Mouse (Mus musculus) ovary, adult 2 months (tissue): Measurements from ENCODE around the gene Nags. TPM values are rescaled to one million over a fixed set of nuclear protein-coding genes. Genes with fewer than 3 reads are reported as not detected.

ENCODE experiments used
- polyA plus RNA-seq: library from polyadenylated mRNA; depleted of rRNA; stranded (reverse); fragments of >200 nt; gene quantifications from 2 replicates; pipeline ENCODE4 v1.2.3, GENCODE M21; 2012; rRNA removed

Nags gene
- polyA plus RNA-seq: 3.6 and 3.7 TPM in 2 replicates

DNA sequence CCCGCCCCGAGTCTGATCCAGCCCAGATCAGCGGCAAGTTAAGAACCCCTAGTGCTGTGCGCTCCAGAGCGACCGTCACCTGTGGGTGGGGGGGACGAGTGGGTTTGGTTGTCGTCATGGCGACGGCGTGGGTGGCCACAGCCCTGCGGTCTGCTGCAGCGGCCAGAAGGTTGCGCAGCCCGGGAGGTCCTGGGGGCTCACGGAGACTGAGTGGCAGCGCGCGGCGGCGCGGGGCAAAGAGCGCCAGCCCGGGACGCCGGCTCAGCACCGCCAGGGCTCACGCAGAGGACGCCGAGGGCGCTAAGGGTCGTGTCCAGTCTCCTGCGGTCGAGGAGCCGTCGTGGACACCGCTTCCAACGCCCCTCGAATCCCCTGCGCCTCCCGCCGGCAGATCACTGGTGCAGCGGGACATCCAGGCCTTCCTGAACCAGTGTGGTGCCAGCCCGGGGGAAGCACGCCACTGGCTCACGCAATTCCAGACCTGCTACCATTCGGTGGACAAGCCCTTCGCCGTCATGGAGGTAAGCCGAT, at the start of gene Nags:
Gene Nags, plus strand, starts transcription at position 43 of the 531 bp plus-strand sequence.

DNA sequence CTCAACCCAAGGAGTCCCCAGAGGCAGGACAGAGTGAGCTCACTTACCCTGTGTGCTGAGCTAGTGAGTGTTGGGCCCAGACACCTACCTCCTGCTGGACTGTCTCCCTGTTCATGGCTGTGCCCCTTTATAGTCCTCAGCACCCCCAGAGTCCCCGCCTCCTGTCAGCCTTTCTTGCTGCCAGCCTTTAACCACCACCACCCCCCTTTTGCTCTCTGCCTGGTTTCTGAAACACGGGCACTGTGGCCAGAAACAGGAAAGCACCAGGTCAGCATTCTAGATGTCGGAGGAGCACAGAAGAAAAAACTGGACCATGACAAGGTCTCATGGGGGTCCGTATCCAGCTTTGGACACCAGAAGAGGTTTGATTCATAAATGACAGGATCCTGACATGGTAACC, 44.1 kb upstream of the Nags start, which contains the start of gene Ppy:
Gene Ppy, minus strand, starts transcription at position 101 of the 400 bp plus-strand sequence.

DNA sequence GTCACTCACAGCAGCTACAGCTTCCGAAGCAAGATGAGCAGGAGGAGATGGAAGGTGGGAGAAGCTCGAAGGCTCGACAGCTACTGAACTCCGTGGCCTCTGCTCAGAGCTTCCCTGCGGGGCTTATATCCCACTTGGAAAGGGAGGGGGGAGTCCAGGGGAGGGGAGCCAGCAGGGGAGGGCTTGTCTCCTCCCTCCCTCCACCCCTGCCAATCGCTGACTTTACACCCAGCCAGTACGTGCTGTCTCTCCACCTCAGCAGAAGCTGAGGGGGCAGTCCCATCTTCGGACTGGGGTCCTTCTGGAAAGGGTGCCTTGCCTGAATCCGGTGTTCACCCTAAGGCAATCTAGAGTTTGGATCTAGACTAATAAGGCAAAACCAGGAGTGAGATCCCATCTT, 37.6 kb upstream of the Nags start, which contains the start of gene Pyy:
Gene Pyy, minus strand, starts transcription at position 101 of the 400 bp plus-strand sequence.

DNA sequence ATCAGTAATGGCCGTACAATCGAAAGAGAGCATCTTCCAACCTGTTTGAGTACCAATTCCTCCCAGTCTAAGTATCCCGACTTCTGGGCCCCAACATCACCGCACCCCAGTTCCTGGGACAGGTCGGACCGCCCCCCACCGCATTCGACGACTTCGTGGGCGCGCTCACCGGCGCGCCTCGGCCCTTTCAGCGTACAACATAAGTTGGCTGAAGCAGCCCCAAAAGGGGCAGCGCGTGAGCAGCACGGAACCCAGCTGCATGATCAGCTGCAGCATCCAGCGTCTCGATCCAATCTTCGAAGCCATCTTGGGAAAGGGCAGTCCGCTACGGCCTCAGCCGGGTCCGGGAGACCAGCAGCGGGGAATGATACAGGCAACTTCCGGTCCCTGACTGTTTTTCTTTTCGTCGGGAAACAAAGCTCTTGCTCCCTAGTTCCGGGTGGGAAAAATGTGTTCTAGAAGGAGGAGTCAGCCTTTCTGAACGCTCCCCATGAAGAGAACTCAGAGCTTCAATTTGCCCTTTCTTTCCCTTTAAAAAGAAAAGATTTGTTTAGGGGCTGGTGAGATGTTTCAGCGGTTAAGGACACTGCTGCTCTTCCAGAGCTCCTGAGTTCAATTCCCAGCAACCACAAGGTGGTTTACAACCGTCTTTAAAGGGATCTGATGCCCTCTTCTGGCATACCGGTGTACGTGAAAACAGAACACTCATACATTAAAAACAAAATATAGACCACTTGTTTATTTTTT, 10.9 kb downstream of the Nags start, which contains the start of gene Tmem101:
Gene Tmem101, minus strand, starts transcription at position 366 of the 747 bp plus-strand sequence.

DNA sequence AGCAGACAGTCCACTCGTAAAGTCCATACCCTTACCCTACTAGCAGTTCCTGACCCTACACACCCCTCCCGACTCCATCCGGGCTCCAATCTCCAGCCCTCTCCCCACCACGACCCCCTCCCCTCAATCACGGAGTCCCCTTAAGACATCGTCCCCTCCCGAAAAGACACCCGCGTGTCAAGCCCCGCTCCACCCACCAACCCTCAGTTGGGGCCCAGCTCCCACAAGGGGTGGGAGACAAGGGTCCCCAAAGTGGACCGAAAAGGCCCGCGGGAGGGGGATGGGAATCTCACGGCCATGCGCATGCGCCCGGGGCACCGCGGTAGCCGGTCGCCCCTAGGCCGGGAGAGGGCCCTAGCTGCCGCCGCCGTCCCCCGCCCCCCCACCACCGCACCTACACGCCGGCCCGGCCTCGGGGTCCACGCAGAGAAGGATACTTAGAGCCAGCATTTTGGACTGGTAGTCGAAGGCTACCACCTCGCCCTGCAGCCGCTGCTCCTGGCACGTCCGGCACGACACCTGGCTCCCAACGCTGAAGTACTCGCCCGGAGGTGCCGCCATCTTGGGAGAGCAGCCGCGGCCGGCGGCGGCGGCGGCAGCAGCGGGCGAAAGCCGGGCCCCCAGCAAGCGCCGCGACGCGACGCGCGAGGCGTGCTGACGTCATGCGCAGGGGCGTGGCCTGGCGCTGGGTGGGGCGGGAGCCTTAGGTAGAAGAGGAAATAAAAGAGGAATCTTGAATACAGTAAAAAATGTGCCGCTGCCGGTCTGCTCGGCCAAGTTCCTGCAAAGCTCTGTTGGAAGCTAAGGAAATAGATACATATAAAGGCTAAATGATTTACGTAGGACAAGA, 39.6 kb downstream of the Nags start, which contains the start of gene Lsm12:
Gene Lsm12, minus strand, starts transcription at position 651 of the 850 bp plus-strand sequence.

DNA sequence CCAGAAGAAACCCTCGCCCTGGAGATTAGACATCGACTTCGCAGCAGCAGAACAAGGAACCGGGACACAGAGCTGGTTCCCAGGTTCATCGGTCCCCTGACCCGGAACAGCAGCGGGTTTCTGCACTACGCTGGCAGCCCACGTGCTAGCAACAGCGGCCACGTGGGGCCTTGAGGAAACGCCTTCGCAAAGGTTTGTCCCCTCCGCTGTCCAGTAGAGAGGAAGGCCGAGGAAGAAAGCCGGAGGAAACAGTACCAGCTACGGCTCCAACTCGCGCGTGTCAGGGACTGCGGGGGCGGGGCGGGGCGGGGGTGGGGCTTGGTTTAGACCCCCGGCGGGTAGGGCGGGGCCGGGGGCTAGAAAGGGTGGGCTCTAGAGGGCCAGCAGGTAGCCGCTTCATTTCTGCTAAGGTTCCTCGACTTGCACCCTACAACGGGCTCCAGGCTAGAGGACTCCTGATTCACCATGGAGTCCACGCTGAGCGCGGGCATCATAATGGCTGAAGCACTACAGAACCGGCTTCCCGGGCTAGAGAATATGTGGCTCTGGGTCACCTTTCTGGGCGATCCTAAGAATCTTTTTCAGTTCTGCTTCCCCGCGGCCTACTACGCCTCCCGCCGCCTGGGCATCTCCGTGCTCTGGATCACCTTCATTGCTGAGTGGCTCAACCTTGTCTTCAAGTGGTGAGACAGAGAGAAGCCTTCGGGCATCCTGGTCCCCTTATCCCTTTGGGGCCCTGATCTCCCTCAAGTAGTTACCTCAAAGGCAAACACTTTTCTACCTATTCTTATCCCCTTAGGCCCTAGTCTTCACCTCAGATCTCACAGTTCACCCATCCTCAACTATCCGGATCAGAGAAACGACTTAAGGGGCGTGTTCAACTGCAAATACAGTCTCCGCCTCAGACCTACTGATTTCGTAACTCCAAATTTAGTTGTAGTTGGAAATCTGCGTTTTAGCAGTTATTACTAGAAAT, 44.4 kb downstream of the Nags start, which contains the start of gene G6pc3:
Gene G6pc3, plus strand, starts transcription at position 160 of the 976 bp plus-strand sequence.

Other genes starting within 250 kb of the Nags start
- gene Sost, start 178.5 kb upstream of the Nags start, polyA plus RNA-seq: 0.20 and 0.30 TPM in 2 replicates
- gene Cfap97d1, start 161.2 kb upstream of the Nags start, polyA plus RNA-seq: not detected in 2 replicates
- gene Dusp3, start 158.5 kb upstream of the Nags start, polyA plus RNA-seq: 117 and 138 TPM in 2 replicates
- 19.1 and 19.2 TPM in 2 replicates for gene Mpp3, start 117.1 kb upstream of the Nags start, polyA plus RNA-seq
- gene Cd300lg, start 104.0 kb upstream of the Nags start, polyA plus RNA-seq: 13.3 and 16.6 TPM in 2 replicates
- gene Mpp2, start 57.0 kb upstream of the Nags start, polyA plus RNA-seq: 10.5 and 10.9 TPM in 2 replicates
- gene Ppy, start 44.2 kb upstream of the Nags start, polyA plus RNA-seq: not detected in 2 replicates
- gene Pyy, start 37.7 kb upstream of the Nags start, polyA plus RNA-seq: not detected in 2 replicates
- gene Tmem101, start 10.9 kb downstream of the Nags start, polyA plus RNA-seq: 37.3 and 46.7 TPM in 2 replicates
- 25.7 and 33.2 TPM in 2 replicates for gene Lsm12, start 39.8 kb downstream of the Nags start, polyA plus RNA-seq
- 169 and 171 TPM in 2 replicates for gene G6pc3, start 44.1 kb downstream of the Nags start, polyA plus RNA-seq
- 117 and 151 TPM in 2 replicates for gene Hdac5, start 84.7 kb downstream of the Nags start, polyA plus RNA-seq
- gene BC030867, start 103.4 kb downstream of the Nags start, polyA plus RNA-seq: 6.4 and 10.6 TPM in 2 replicates
- gene Asb16, start 123.2 kb downstream of the Nags start, polyA plus RNA-seq: 0.37 and 0.42 TPM in 2 replicates
- gene Tmub2, start 139.4 kb downstream of the Nags start, polyA plus RNA-seq: 60.5 and 74.0 TPM in 2 replicates
- 46.0 and 47.7 TPM in 2 replicates for gene Atxn7l3, start 151.1 kb downstream of the Nags start, polyA plus RNA-seq
- 35.3 and 42.8 TPM in 2 replicates for gene Ubtf, start 174.2 kb downstream of the Nags start, polyA plus RNA-seq
- gene Slc4a1, start 220.7 kb downstream of the Nags start, polyA plus RNA-seq: 0.03 TPM in 1 of 2 replicates, not detected in the other
- 4.5 and 5.9 TPM in 2 replicates for gene Rundc3a, start 247.9 kb downstream of the Nags start, polyA plus RNA-seq